Mouse (Mus musculus): Measurements from ENCODE around the gene Sipa1l2. TPM values are rescaled to one million over a fixed set of nuclear protein-coding genes. Genes with fewer than 3 reads are reported as not detected.

Gene Sipa1l2
- polyA plus RNA-seq, 1 experiment from 2014 or later: 4.9 TPM

DNA sequence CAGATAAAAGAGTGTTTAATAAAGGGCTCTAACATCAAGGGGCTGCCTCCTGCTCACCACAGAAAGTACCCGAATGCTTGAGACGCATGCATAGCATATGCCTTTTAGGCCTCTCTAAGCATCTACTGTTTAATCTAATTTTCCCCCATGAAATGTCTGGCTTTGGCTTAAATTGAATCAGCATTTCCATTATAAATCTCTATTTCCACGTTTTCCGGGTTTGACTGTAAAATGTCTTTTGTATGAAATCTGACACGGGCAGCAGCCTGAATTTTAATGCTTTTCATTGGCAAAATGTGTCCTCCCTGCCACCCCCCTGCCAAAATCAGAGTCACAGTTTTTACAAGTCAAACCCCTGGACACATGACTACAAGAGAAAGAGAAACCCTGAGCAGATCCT, 69.6 kb downstream of the Sipa1l2 start:
- WGBS: 71% methylated on average over 5 of the region's 5 CpGs
- Histone ChIP-seq H3K4me1 (ENCODE audit: control insufficient read depth, insufficient read depth, low read length) (peaks cover 10% of the 10 kb centered on the region), H3K4me2 (ENCODE audit: low read depth, low read length) (no peak overlapping the region), H3K27ac (ENCODE audit: low read length) (no peak overlapping the region), H3K9ac (ENCODE audit: low read depth, low read length) (no peak overlapping the region), H3K27me3 (replicated peaks; ENCODE audit: control insufficient read depth, insufficient read depth, low read length) (no peaks in the 10 kb centered on the region), H3K36me3 (ENCODE audit: control insufficient read depth, insufficient read depth, low read length) (no peaks in the 10 kb centered on the region), H3K4me3 (ENCODE audit: low read length) (no peak overlapping the region), H3K9me3 (ENCODE audit: control insufficient read depth, low read length) (no peaks in the 10 kb centered on the region)
- ATAC-seq: no peak

DNA sequence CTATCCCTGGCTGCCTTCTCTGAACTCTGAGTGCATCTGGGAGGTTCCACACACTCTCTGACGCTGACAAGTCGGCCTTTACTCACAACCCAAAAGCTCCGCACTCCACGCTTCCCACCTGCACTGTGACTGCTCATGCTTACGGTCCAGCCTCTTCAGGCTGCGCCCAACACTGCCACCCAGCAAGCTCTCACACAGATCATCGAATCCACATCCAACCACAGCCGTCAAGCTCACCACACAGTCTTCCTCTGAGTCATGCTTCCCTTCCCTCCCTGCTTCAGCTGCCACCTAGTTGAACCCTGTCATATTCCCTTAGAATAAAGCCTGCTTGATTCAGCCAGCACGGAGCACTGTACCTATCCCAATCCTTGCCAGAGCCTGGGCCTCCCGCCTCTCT, 71.1 kb downstream of the Sipa1l2 start:
- no peak overlapping the region for H3K27ac ChIP-seq (ENCODE audit: low read length)

GRCm38 (mm10) chr8:125495545-125495944, 74.1 kb downstream of the Sipa1l2 start:
- no peak overlapping the region for H3K9ac ChIP-seq (ENCODE audit: low read depth, low read length)
- H3K36me3 ChIP-seq (ENCODE audit: control insufficient read depth, insufficient read depth, low read length): no peaks in the 10 kb centered on the region
- 74% methylated on average over 2 of the region's 2 CpGs for WGBS
- no peaks in the 10 kb centered on the region for H3K9me3 ChIP-seq (ENCODE audit: control insufficient read depth, low read length)
- no peaks in the 10 kb centered on the region for H3K27me3 ChIP-seq (replicated peaks; ENCODE audit: control insufficient read depth, insufficient read depth, low read length)
- H3K4me2 ChIP-seq (ENCODE audit: low read depth, low read length): no peak overlapping the region
- H3K27ac ChIP-seq (ENCODE audit: low read length): no peak overlapping the region
- H3K4me1 ChIP-seq (ENCODE audit: control insufficient read depth, insufficient read depth, low read length): 0 out of 2 replicates have a peak, but pooled peaks cover 4% of the 10 kb centered on the region
- no peak overlapping the region for H3K4me3 ChIP-seq (ENCODE audit: low read length)
- ATAC-seq: no peak

More for the DNA sequence above, 71.1 kb downstream of the Sipa1l2 start:
- H3K4me2 ChIP-seq (ENCODE audit: low read depth, low read length): no peak overlapping the region
- no peaks in the 10 kb centered on the region for H3K27me3 ChIP-seq (replicated peaks; ENCODE audit: control insufficient read depth, insufficient read depth, low read length)
- 54% methylated on average over 10 of the region's 10 CpGs for WGBS
- H3K4me1 ChIP-seq (ENCODE audit: control insufficient read depth, insufficient read depth, low read length): 0 out of 2 replicates have a peak, but pooled peaks cover 4% of the 10 kb centered on the region
- H3K9ac ChIP-seq (ENCODE audit: low read depth, low read length): no peak overlapping the region
- no peaks in the 10 kb centered on the region for H3K36me3 ChIP-seq (ENCODE audit: control insufficient read depth, insufficient read depth, low read length)
- H3K9me3 ChIP-seq (ENCODE audit: control insufficient read depth, low read length): no peaks in the 10 kb centered on the region
- ATAC-seq: no peak
- no peak overlapping the region for H3K4me3 ChIP-seq (ENCODE audit: low read length)

GRCm38 (mm10) chr8:125493254-125493815, 76.3 kb downstream of the Sipa1l2 start:
- WGBS: 54% methylated on average over 6 of the region's 6 CpGs
- Histone ChIP-seq H3K4me2 (ENCODE audit: low read depth, low read length) (no peak overlapping the region), H3K27ac (ENCODE audit: low read length) (no peak overlapping the region), H3K27me3 (replicated peaks; ENCODE audit: control insufficient read depth, insufficient read depth, low read length) (no peaks in the 10 kb centered on the region), H3K9me3 (ENCODE audit: control insufficient read depth, low read length) (no peaks in the 10 kb centered on the region), H3K4me1 (ENCODE audit: control insufficient read depth, insufficient read depth, low read length) (0 out of 2 replicates have a peak, but pooled peaks cover 8% of the 10 kb centered on the region), H3K4me3 (ENCODE audit: low read length) (no peak overlapping the region), H3K36me3 (ENCODE audit: control insufficient read depth, insufficient read depth, low read length) (no peaks in the 10 kb centered on the region), H3K9ac (ENCODE audit: low read depth, low read length) (no peak overlapping the region)
- ATAC-seq: no peak

- Histone ChIP-seq H3K4me3 (ENCODE audit: low read length) (no peak overlapping the region), H3K4me1 (ENCODE audit: control insufficient read depth, insufficient read depth, low read length) (0 out of 2 replicates have a peak, but pooled peaks cover 8% of the 10 kb centered on the region), H3K36me3 (ENCODE audit: control insufficient read depth, insufficient read depth, low read length) (no peaks in the 10 kb centered on the region), H3K9me3 (ENCODE audit: control insufficient read depth, low read length) (no peaks in the 10 kb centered on the region), H3K27me3 (replicated peaks; ENCODE audit: control insufficient read depth, insufficient read depth, low read length) (no peaks in the 10 kb centered on the region), H3K27ac (ENCODE audit: low read length) (no peak overlapping the region), H3K9ac (ENCODE audit: low read depth, low read length) (no peak overlapping the region), H3K4me2 (ENCODE audit: low read depth, low read length) (no peak overlapping the region)
- ATAC-seq: no peak
- 83% methylated on average over 11 of the region's 11 CpGs for WGBS
These were observed 77.2 kb downstream of the Sipa1l2 start for GRCm38 (mm10) chr8:125492416-125492815.

GRCm38 (mm10) chr8:125488747-125489146, 80.9 kb downstream of the Sipa1l2 start:
- Histone ChIP-seq H3K9me3 (ENCODE audit: control insufficient read depth, low read length) (no peaks in the 10 kb centered on the region), H3K36me3 (ENCODE audit: control insufficient read depth, insufficient read depth, low read length) (no peaks in the 10 kb centered on the region), H3K4me1 (ENCODE audit: control insufficient read depth, insufficient read depth, low read length) (0 out of 2 replicates have a peak, but pooled peaks cover 8% of the 10 kb centered on the region), H3K4me2 (ENCODE audit: low read depth, low read length) (no peak overlapping the region), H3K4me3 (ENCODE audit: low read length) (no peak overlapping the region), H3K27ac (ENCODE audit: low read length) (peak overlapping the region; percentile 12; the same call in 1 of the 2 replicates), H3K27me3 (replicated peaks; ENCODE audit: control insufficient read depth, insufficient read depth, low read length) (no peaks in the 10 kb centered on the region), H3K9ac (ENCODE audit: low read depth, low read length) (0 out of 2 replicates have a peak overlapping the region, but pooled peaks have one; percentile 13)
- WGBS: 48% methylated on average over 1 of the region's 1 CpGs
- ATAC-seq: no peak

DNA sequence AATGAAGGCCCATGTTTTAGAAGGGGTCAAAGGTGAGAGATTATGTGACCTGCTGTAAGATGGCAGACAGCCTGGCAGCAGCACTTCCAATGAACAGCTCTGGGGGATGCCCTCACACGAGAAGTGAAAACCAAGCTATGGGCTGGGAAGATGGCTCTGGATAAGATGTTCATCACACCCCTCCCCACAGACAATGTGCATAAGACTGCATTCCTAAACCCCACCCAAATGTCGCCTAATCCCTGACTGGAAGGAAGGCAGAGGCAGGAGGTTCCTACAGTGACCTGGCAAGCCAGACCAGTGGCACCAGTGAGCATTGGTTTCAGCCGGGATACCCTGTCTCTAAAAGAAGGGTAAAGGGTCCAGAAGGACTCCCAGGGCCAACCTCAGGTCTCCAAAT, 83.9 kb downstream of the Sipa1l2 start:
- Histone ChIP-seq H3K4me1 (ENCODE audit: control insufficient read depth, insufficient read depth, low read length) (0 out of 2 replicates have a peak, but pooled peaks cover 8% of the 10 kb centered on the region), H3K36me3 (ENCODE audit: control insufficient read depth, insufficient read depth, low read length) (peaks cover 7% of the 10 kb centered on the region), H3K9me3 (ENCODE audit: control insufficient read depth, low read length) (no peaks in the 10 kb centered on the region), H3K4me2 (ENCODE audit: low read depth, low read length) (no peak overlapping the region), H3K27ac (ENCODE audit: low read length) (no peak overlapping the region), H3K9ac (ENCODE audit: low read depth, low read length) (no peak overlapping the region), H3K27me3 (replicated peaks; ENCODE audit: control insufficient read depth, insufficient read depth, low read length) (no peaks in the 10 kb centered on the region), H3K4me3 (ENCODE audit: low read length) (no peak overlapping the region)
- WGBS: 87% methylated on average over 3 of the region's 3 CpGs
- ATAC-seq: no peak

DNA sequence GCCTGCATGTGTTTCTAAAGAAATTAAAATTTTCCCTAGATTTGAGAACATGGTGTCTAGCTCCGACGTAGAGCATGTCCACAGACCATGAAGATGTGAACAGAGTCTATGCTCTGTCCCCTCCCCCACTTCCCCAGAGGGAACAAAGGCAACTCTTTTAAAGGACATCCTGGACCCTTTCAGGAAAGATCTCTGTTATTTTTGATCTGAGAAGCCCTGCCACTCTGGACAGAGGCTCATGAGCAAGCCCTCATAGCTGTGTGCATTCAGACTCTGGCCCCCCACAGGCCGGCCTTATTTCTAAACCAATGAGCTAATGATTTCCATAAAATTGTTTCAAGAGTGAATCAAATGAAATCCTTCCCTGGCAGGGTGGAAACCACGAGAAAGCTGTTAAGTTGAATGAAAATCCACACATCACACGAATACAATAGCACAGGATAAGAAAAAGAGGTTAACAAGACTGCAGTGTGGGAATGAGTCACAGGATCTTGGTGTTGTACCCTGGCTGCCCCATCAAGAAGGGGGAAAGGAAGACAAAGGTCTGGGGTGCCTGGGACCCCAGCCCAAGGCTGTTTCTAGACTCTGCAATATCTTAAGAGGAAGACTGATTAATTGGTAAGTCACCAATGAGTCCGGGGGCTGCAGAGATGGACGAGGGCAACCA, 84.9 kb downstream of the Sipa1l2 start:
- WGBS: 75% methylated on average over 7 of the region's 7 CpGs
- no peaks in the 10 kb centered on the region for H3K27me3 ChIP-seq (replicated peaks; ENCODE audit: control insufficient read depth, insufficient read depth, low read length)
- H3K27ac ChIP-seq (ENCODE audit: low read length): no peak overlapping the region
- no peaks in the 10 kb centered on the region for H3K9me3 ChIP-seq (ENCODE audit: control insufficient read depth, low read length)
- H3K4me3 ChIP-seq (ENCODE audit: low read length): no peak overlapping the region
- H3K4me1 ChIP-seq (ENCODE audit: control insufficient read depth, insufficient read depth, low read length): 0 out of 2 replicates have a peak, but pooled peaks cover 8% of the 10 kb centered on the region
- H3K36me3 ChIP-seq (ENCODE audit: control insufficient read depth, insufficient read depth, low read length): peaks cover 7% of the 10 kb centered on the region
- H3K4me2 ChIP-seq (ENCODE audit: low read depth, low read length): no peak overlapping the region
- ATAC-seq: no peak
- no peak overlapping the region for H3K9ac ChIP-seq (ENCODE audit: low read depth, low read length)

- Histone ChIP-seq H3K9me3 (ENCODE audit: control insufficient read depth, low read length) (no peaks in the 10 kb centered on the region), H3K4me1 (ENCODE audit: control insufficient read depth, insufficient read depth, low read length) (no peaks in the 10 kb centered on the region), H3K27me3 (replicated peaks; ENCODE audit: control insufficient read depth, insufficient read depth, low read length) (no peaks in the 10 kb centered on the region), H3K36me3 (ENCODE audit: control insufficient read depth, insufficient read depth, low read length) (peaks cover 7% of the 10 kb centered on the region), H3K9ac (ENCODE audit: low read depth, low read length) (no peak overlapping the region), H3K27ac (ENCODE audit: low read length) (no peak overlapping the region), H3K4me2 (ENCODE audit: low read depth, low read length) (no peak overlapping the region), H3K4me3 (ENCODE audit: low read length) (no peak overlapping the region)
- 80% methylated on average over 5 of the region's 5 CpGs for WGBS
- ATAC-seq: no peak
These were observed 87.0 kb downstream of the Sipa1l2 start for GRCm38 (mm10) chr8:125482491-125483096.
